Mouse (Mus musculus): ENCODE data around the gene Prdm10. TPM values are rescaled to one million over a fixed set of nuclear protein-coding genes. Genes with fewer than 3 reads are reported as not detected.
A peak's percentile ranks its signal among the peaks of the same experiment; 100 is the strongest.

Prdm10 gene
- polyA plus RNA-seq, 1 experiment, result 3.7 TPM

DNA sequence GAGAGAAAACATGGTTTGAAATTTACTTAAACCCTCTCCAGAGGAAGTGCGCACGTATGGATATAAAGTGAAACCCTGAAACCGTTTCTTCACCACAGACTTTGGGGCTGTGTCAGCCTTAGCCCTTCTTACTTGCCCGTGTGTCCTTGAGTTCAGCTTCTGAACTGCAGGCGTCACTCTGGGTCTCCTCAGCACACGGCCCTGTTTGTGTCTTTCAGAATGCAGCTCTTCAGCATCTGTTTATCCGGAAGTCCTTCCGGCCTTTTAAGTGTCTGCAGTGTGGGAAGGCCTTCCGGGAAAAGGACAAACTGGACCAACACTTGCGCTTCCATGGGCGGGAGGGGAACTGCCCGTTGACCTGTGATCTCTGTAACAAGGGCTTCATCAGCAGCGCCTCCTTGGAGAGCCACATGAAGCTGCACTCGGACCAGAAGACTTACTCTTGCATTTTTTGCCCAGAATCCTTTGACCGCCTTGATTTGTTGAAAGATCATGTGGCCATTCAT is 66.3 kb downstream of the Prdm10 start:
- WGBS, result 79% methylated on average over 15 of the region's 15 CpGs
- no peak for DNase-seq (ENCODE audit: low read depth, low spot score)

DNA sequence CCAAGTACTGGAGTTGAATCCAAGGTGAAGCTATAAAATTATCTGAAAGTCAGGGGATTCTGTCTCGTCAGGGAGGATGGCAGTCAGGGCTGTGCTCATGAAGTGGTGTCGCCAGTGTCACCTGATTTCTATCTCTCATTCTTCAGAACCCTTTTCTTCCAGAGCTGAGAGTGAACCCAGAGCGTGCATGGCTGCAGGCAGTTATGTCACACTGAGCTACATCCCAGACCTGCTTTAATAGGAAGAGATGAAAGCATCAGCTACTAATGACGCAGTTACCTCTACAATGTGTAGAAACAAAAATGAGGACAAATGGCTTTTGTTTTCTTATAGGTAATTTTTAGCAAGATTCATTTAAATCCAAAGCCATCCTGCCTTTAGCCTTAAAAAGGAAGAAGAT is 68.1 kb downstream of the Prdm10 start:
- WGBS, result 78% methylated on average over 4 of the region's 4 CpGs

DNA sequence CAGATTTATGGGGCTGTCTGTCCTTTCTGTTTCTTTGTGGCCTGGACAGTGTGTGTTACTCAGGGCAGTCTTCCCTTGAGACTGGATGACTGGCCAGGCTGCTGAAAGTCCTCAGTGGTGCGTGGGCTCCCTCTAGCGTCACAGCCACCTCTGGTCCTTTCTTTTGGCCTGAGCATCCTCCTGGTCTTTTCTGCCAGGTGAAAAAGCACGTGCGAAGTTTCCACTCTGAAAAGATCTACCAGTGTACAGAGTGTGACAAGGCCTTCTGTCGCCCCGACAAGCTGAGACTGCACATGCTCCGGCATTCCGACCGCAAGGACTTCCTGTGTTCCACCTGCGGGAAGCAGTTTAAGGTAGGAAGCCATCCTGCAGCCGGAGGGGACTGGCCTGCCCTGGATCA is 68.6 kb downstream of the Prdm10 start:
- DNase-seq (ENCODE audit: low read depth, low spot score), result peak; percentile 55
- 64% methylated on average over 11 of the region's 11 CpGs for whole genome bisulfite sequencing

More for the DNA sequence above, 68.1 kb downstream of the Prdm10 start:
- DNase-seq (ENCODE audit: low read depth, low spot score), result no peak

DNA sequence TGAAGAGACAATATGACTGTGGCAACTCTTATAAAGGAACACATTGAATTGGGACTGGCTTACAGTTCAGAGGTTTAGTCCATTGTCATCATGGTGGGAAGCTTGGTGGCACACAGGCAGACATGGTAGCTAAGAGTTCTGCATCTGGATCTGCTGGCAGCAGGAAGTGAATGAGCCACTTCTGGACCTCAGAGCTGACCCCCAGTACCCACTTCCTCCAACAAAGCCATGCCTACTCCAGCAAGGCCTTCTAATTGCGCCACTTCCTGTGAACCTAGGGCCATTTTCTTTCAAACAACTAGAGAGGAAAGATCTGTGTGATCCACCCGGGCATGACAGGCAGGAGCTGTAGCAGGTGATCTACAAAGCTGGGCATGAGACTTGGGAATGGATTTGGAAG is 72.4 kb downstream of the Prdm10 start:
- DNase-seq (ENCODE audit: low read depth, low spot score), result no peak
- 81% methylated on average over 2 of the region's 2 CpGs for WGBS

DNA sequence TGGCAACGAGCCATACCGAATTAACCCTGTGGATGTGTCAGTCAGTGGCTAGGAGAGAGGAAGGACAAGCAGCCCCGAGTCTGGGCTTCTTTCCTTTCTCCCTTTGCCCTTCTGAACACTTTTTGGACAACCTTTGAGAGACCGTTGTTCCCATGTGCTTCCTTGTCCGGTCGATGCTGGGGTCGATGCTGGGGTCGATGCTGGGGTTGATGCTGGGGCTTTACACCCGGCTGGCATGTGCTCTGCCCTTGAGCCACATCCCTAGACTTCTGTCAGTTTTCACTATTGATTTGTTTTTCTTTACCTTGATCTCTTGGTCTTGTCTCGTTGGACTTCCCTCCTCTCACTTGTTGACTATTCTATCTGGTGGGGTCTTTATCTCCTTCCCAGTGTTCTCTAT is 73.2 kb downstream of the Prdm10 start:
- no peak for DNase-seq (ENCODE audit: low read depth, low spot score)
- WGBS, result 85% methylated on average over 10 of the region's 10 CpGs

DNA sequence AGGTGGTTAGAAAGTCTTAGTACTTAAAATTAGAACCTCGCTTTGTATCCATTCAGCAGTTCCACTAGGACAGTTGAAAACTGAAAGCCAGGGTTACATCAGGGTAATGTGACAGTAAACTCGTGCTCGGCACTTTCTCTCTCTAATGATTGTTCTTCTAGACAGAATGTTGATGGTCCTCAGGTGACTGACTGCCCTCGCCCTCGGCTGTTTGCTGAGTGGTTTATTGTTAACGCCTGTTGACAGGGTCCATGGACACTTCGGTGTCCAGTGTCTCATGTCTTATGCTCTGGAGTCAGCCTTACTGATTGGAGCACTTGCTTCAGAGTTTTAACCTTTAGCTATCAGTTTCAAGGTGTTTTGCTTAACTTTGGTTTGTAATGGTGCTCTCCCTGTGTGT is 73.7 kb downstream of the Prdm10 start:
- no peak for DNase-seq (ENCODE audit: low read depth, low spot score)
- 57% methylated on average over 7 of the region's 7 CpGs for WGBS

DNA sequence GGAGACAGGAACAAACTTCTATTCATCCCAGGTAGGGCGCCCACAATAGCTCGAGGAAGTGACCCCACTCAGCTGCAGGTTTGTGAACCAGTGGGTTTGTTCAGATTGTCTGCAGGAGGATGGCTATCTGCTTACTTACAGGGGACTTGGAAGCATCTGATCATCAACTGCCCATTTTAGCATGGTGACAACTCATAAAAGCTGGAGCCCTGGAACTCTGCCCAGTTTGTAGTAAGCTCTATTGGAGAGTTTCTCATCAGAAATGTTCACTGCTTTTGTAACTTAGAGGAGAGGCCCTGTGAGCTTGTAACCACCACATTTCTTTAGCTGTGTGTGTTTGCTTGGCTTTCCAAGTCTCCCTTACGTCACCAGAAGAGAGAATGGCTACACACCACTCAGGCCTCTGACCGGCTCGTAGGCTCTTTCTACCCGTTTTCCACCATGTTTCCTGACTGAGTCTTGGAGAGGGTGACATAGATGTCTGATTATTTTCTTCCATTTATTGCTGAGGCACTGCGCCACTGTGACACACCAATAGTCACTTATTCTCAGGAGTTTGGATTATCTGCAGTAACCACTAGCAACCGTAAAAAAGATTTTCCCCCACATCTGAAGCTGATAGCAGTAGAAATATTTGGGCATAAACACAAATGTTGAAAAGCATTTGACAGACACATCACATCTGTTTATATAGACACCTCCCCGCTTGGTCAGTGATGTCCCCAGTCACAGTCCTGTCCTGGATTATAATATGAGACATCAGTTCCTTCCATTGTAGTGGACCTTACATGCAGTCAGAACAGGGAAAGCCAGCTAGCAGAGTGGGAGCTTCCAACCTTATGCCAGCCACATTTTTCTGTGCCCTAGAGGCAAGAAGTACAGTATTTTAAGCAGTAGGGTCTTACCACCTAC is 83.6 kb downstream of the Prdm10 start:
- no peak for DNase-seq (ENCODE audit: low read depth, low spot score)
- 89% methylated on average over 9 of the region's 9 CpGs for WGBS

DNA sequence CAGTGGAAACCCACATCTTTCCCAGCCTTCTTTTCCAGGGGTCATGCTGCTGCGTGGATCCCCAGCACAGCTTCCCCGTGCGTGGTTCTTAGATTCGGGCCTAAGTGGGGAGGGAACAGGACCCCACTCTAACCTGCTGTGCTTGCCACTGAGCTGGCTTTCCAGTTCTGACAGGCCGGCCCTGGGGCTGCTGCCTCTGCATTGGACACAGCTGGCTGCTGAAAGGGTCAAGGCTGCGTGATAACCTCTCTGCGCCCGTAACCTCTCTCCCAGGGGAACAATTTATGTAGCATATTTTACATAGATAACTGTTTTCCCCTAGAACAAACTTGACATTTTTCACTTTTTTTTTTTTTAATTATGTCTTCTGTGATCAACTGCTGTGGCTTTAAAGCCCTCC is 84.7 kb downstream of the Prdm10 start:
- WGBS, result 85% methylated on average over 8 of the region's 8 CpGs
- no peak for DNase-seq (ENCODE audit: low read depth, low spot score)

DNA sequence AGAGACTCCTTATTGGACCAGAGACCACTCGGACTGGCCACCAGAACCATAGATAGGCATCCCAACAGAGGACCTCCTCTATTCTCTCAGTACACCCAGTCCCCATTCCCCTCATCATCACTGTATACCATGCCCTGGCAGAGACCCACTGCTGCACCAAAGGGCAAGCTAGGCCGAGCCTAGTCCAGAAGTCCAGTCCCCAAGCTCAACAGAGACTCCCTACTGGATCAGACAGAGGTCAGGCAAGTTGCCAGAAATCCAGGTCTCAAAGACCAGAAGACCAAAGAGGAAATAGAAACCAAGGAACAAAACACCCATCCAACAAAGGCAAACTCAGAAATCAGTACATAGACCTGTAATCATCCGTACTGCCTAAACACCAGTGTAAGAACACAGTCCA is 91.4 kb downstream of the Prdm10 start:
- no peak for DNase-seq (ENCODE audit: low read depth, low spot score)
- 95% methylated on average over 3 of the region's 3 CpGs for WGBS

DNA sequence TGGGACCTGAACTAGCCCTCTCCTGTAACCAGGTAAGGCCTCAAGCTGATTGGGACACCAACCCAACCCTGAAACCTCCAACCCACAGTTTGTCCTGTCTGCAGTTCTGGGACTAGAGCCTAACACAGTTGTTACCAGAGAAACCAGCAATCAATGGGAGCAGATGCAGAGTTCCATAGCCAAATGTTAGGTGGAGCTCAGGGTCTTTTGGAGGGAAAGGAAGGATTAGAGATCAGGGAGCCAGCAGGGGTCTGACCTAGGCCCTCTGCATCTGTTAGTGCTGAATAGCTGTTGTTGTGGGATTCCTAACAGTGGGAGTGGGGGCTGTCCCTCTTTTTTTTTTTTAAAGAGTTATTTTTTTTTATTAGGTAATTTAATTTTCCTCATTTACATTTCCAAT is 96.3 kb downstream of the Prdm10 start:
- no peak for DNase-seq (ENCODE audit: low read depth, low spot score)

DNA sequence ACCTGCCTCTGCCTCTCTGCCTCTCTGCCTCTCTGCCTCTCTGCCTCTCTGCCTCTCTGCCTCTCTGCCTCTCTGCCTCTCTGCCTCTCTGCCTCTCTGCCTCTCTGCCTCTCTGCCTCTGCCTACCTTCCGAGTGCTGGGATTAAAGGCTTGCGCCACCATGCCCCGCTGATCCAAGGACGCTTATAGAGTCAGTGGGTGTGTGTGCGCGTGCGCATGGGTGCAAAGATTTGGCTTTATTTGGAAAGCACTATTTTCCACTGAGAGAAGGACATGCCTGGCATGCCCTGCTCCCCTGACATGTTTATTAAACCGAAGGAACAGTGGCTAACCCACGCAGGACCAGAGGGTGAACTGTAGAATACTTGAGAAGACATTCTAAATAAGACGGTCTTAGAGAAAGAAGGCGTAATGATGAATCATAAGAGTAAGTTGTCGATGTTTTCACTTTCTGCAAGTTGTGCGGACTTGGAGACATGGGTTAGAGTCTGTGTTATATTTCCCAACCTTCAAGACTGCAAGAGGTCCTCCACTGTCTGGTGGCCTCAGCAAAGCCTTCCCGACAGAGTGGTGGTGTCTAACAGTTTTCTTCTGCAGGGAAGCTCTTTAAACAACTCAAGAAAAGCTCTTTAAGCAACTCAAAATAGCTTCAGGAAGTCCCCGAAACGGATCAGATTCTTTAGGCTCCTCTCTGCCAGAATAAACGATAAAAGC is 104.6 kb downstream of the Prdm10 start:
- no peak for DNase-seq (ENCODE audit: low read depth, low spot score)
- 80% methylated on average over 17 of the region's 17 CpGs for WGBS

DNA sequence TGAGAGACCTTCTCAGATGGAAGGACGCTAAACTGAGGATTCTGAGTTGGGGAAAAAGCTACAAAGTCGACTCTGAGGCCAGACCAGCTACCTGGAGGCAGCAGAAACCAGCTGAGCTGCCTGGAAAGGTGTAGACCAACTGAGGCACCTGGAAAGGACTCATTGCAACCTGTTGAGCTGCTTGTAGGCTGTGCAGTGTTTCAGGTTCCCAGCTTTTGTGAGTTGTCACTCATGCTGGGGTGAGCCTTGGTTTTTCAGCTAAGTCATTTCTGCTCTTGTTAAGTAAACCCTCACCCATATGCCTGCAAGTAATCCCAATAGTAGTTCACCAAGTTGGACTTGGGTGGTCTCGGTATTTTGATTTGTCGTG is 105.1 kb downstream of the Prdm10 start:
- no peak for DNase-seq (ENCODE audit: low read depth, low spot score)
- 20% methylated on average over 4 of the region's 4 CpGs for WGBS

DNA sequence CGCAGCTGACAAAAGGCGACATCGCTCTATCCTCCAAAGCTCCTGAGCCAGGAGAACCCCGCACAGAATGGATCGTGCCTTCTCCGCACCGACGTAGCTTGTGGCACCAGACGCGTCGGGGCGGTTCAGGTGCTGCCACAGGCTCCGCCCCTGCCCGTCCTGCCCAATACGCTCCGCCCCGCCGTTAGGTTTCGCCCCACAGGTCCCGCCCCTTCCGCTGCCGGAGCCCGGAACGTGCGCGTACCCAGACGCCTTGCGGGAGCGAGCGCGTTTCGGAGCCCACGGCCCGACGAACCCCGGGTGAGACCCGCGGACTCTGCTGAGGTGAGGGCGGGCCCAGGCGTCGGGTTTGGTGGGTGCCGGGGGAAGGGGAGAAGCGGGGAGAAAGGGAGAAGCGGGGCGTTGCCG is 105.6 kb downstream of the Prdm10 start, which contains the start of gene Nfrkb:
Gene Nfrkb (plus strand): TSS at position 246 of the 408 bp plus-strand sequence.
- WGBS, result under 1% methylated on average over 46 of the region's 46 CpGs
- peak; percentile 71 for DNase-seq (ENCODE audit: low read depth, low spot score)

DNA sequence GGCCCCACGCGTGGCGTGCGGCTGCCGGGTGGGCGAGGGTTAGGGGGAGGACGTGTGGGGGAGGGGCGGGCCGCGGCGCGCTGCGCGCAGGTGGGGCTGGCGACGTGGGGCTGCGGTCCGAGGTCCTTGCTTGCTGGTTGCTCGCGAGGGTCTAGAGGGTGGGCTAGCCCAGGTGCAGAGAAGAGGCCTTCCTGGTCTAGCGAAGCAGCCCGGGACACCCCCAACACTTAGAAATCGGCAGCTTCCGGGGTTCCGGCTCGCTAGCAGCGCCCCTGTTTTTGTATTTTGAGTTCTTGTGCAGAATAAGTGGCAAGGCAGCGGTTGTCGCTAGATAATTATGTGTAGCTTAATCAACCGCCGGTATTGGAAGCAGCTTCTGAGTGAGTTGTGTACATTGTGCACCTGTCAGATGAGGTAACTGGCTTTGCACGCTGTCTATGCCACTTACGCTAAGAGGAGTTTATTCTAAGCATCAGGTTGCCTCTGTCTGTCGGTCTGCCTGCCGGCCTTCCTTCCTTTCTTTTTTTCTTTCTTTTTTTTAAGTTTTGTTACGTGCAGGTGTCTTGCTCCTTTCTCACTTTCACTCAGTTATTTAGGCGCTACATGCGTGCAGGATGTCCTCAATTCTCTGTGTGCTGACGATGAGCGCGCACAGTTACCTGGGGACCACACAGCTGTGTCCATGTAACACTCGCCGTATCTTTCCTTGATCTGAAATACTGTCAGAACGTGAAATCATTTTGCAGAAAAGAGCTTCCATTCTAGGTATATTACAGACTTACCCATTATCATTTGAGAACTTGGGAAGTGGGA is 106.2 kb downstream of the Prdm10 start:
- 4% methylated on average over 43 of the region's 44 CpGs for WGBS
- no peak for DNase-seq (ENCODE audit: low read depth, low spot score)

DNA sequence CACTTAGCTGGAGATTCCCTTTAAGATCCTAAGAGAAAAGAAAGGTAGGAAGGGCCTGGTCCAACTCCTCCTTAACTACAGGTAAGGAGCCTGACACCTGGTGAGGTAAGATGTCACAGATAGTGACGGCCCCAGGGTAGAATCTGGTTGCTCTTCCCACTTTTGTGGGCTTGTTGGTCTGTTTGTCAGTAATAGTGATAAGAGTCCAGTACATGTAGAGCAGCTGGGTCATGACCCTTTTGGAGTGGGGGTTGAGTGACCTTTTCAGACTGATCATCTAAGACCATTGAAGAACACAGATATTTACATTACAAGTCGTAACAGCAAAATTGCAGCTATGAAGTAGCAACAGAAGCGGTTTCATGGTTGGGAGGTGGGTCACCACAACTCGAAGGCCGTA is 106.9 kb downstream of the Prdm10 start:
- DNase-seq (ENCODE audit: low read depth, low spot score), result no peak
- WGBS, result 55% methylated on average over 5 of the region's 5 CpGs

DNA sequence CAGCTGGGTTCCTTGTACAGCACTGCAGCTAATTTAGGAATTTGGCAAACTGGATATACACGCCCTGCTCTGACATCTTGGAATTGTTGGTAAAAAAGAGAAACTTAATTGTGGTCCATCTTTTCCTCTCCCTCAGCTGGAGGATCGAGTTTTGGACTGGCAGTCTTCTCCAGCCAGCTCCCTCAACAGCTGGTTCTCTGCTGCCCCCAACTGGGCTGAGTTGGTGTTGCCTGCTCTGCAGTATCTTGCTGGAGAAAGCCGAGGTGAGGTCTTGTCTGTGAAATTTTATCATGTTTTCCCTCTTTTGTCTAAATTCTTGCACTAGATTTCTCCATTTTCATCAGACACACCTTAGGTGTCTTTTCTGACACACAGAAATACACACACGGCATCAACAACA is 120.1 kb downstream of the Prdm10 start:
- 42% methylated on average over 4 of the region's 4 CpGs for WGBS

DNA sequence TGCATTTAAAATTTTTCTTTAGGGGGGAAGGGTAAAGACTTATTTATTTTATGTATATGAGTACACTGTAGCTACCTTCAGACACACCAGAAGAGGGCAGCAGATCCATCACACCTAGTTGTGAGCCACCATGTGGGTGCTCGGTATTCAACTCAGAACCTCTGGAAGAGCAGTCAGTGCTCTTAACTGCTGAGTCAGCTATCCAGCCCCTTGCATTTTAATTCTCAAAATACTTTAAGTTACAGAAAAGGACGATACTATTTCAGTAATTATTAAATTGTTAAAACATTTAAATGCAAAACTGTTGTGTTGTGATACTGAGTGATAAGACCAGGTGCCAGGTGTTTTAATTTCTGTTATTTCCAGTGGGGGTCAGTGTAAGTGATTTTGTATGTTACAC is 124.0 kb downstream of the Prdm10 start:
- DNase-seq (ENCODE audit: low read depth, low spot score), result no peak
- WGBS, result 85% methylated on average over 2 of the region's 2 CpGs

More for the DNA sequence above, 120.1 kb downstream of the Prdm10 start:
- no peak for DNase-seq (ENCODE audit: low read depth, low spot score)

DNA sequence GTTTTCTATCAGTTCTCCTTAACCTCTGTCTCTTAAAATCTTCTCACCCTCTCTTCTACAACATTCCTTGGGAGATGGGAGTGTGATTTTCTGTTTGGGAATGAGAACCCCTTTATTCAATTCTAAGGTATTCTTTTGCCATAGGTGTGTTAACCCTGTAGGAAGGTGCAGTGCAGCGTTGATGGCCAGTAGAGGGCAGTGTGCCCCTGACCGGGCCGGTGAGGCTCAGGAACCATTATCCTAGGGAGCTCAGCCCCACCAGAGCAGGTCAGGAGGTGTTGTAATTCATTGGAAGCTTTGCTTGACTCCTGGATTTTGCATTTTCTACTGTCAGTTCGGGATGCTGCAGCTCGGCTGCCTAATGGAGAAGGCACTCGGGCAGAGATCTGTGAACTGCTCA is 124.9 kb downstream of the Prdm10 start:
- peak; percentile 46 for DNase-seq (ENCODE audit: low read depth, low spot score)
- WGBS, result 43% methylated on average over 6 of the region's 6 CpGs

DNA sequence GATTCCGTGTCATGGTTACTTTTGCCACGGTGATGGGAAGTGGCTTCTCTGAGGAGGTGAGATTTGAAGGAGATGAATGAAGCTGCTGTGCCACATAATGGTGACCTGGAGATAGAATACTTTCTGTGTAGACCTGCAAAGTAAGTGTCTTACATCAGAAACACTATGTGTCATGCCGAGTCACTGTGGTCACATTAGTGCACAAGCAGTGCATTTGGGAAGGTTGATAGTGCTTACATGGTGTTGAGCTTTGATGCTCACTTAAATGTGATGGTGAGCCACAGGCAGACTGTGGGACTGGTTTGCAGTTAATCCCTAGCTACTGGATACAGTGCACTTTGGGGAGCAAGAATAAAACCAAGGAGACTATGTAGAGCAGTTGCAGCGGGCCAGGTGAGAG is 131.8 kb downstream of the Prdm10 start:
- WGBS, result 94% methylated on average over 4 of the region's 4 CpGs
- DNase-seq (ENCODE audit: low read depth, low spot score), result no peak

DNA sequence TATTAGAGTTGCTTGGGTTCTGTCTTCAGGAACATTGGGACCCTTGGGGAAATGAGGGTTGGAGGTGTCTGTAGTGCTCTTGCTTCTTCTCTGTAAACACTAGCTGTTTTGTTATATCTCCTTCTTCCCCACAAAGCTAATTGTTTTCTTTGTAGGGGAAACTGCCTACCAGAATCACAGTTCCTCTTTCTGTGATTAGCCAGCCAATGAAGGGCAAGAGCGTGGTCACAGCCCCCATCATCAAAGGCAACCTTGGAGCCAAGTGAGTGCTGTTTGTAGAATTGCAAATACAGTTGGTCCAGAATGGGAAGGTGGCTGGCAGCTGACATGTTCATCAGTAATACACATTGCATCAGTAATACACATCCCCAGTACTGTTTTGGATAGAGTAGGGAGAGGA is 138.5 kb downstream of the Prdm10 start:
- WGBS, result 92% methylated on average over 1 of the region's 1 CpGs
- no peak for DNase-seq (ENCODE audit: low read depth, low spot score)

Measured in large intestine, adult 2 months (tissue).